Mouse (Mus musculus): ENCODE results near the gene Olfr73. TPM values are rescaled to one million over a fixed set of nuclear protein-coding genes. Genes with fewer than 3 reads are reported as not detected.
"Not testable (repeated sequence)": the region's sequence is repeated elsewhere in the genome, so short reads cannot be mapped to it uniquely, and the experiment has no call there.

The Olfr73 gene
- polyA plus RNA-seq (2017; shearing (Covaris generic)), result not detected

GRCm38 (mm10) chr2:88037599-88037998 lies at the start of gene Olfr73:
Gene Olfr73, minus strand, starts transcription at chr2:88037699.
- ATAC-seq, result no peak

GRCm38 (mm10) chr2:88071730-88072129 lies 34.2 kb upstream of the Olfr73 start, which contains the start of gene Olfr1163:
Gene Olfr1163, minus strand, starts transcription at chr2:88071830.
- no peak for ATAC-seq

- no peak for ATAC-seq
Measured at GRCm38 (mm10) chr2:88063587-88063986, 26.1 kb upstream of the Olfr73 start.

GRCm38 (mm10) chr2:88051029-88051428 lies 13.5 kb upstream of the Olfr73 start, which contains the start of gene Olfr1162:
Gene Olfr1162, minus strand, starts transcription at chr2:88051129.
- no peak for ATAC-seq

- ATAC-seq, result not testable (repeated sequence)
Measured at GRCm38 (mm10) chr2:88022474-88022873, 15.0 kb downstream of the Olfr73 start, which contains the start of gene Olfr1161. Gene Olfr1161, plus strand, starts transcription at chr2:88022774.

GRCm38 (mm10) chr2:88007515-88008318 lies 29.8 kb downstream of the Olfr73 start, which contains the start of gene Olfr1160:
Gene Olfr1160, minus strand, starts transcription at chr2:88008268.
- ATAC-seq, result no peak

- ATAC-seq, result no peak
Measured at GRCm38 (mm10) chr2:87989813-87990212, 47.7 kb downstream of the Olfr73 start, which contains the start of gene Olfr1158. Gene Olfr1158, plus strand, starts transcription at chr2:87990113.

Other genes starting within 250 kb of the Olfr73 start
- not detected for gene Olfr1143, start 237.1 kb downstream of the Olfr73 start, polyA plus RNA-seq (2017; shearing (Covaris generic))
- not detected for gene Olfr1145, start 227.9 kb downstream of the Olfr73 start, polyA plus RNA-seq (2017; shearing (Covaris generic))
- gene Olfr1148, start 207.2 kb downstream of the Olfr73 start, polyA plus RNA-seq (2017; shearing (Covaris generic)), result not detected
- gene Olfr1150-ps1, start 193.7 kb downstream of the Olfr73 start, polyA plus RNA-seq (2017; shearing (Covaris generic)), result not detected
- not detected for gene Olfr1151, start 181.8 kb downstream of the Olfr73 start, polyA plus RNA-seq (2017; shearing (Covaris generic))
- gene Olfr1152, start 171.2 kb downstream of the Olfr73 start, polyA plus RNA-seq (2017; shearing (Covaris generic)), result under 1 TPM in 1 of 2 experiments, not detected in 1; 0.08 TPM
- gene Olfr1153, start 142.7 kb downstream of the Olfr73 start, polyA plus RNA-seq (2017; shearing (Covaris generic)), result not detected
- gene Olfr1154, start 132.5 kb downstream of the Olfr73 start, polyA plus RNA-seq (2017; shearing (Covaris generic)), result not detected
- not detected for gene Olfr1155, start 92.6 kb downstream of the Olfr73 start, polyA plus RNA-seq (2017; shearing (Covaris generic))
- gene Olfr1156, start 84.6 kb downstream of the Olfr73 start, polyA plus RNA-seq (2017; shearing (Covaris generic)), result under 1 TPM in 1 of 2 experiments, not detected in 1; 0.20 TPM
- gene Olfr1157, start 69.4 kb downstream of the Olfr73 start, polyA plus RNA-seq (2017; shearing (Covaris generic)), result under 1 TPM in 1 of 2 experiments, not detected in 1; 0.15 TPM
- not detected for gene Olfr74, start 63.0 kb downstream of the Olfr73 start, polyA plus RNA-seq (2017; shearing (Covaris generic))
- not detected for gene Olfr1158, start 47.6 kb downstream of the Olfr73 start, polyA plus RNA-seq (2017; shearing (Covaris generic))
- gene Olfr1160, start 29.4 kb downstream of the Olfr73 start, polyA plus RNA-seq (2017; shearing (Covaris generic)), result not detected
- gene Olfr1161, start 14.9 kb downstream of the Olfr73 start, polyA plus RNA-seq (2017; shearing (Covaris generic)), result not detected
- gene Olfr1162, start 13.4 kb upstream of the Olfr73 start, polyA plus RNA-seq (2017; shearing (Covaris generic)), result not detected
- not detected for gene Olfr1163, start 34.1 kb upstream of the Olfr73 start, polyA plus RNA-seq (2017; shearing (Covaris generic))
- not detected for gene Olfr1164, start 56.3 kb upstream of the Olfr73 start, polyA plus RNA-seq (2017; shearing (Covaris generic))
- gene Olfr1166, start 90.6 kb upstream of the Olfr73 start, polyA plus RNA-seq (2017; shearing (Covaris generic)), result under 1 TPM in 1 of 2 experiments, not detected in 1; 0.17 TPM
- under 1 TPM in 1 of 2 experiments, not detected in 1; 0.11 TPM for gene Olfr1167, start 117.5 kb upstream of the Olfr73 start, polyA plus RNA-seq (2017; shearing (Covaris generic))
- not detected for gene Olfr1168, start 144.2 kb upstream of the Olfr73 start, polyA plus RNA-seq (2017; shearing (Covaris generic))
- gene Olfr1170, start 190.6 kb upstream of the Olfr73 start, polyA plus RNA-seq (2017; shearing (Covaris generic)), result under 1 TPM in 1 of 2 experiments, not detected in 1; 0.12 TPM
- under 1 TPM in 1 of 2 experiments, not detected in 1; 0.11 TPM for gene Olfr1173, start 242.2 kb upstream of the Olfr73 start, polyA plus RNA-seq (2017; shearing (Covaris generic))

Data from activated CD4-positive, CD25-positive, alpha-beta regulatory T cell, adult 4 months (primary cell).